Mouse (Mus musculus) liver, postnatal 0 days (tissue): Measurements from ENCODE around the gene Grm4.

Experiments
- CTCF ChIP-seq: sonication (generic); IDR thresholded peaks from 2 replicates; pipeline ENCODE4 v1.5.1; 2016; ENCODE audit warnings: antibody characterized with exemption, low read depth
- EP300 ChIP-seq: IDR thresholded peaks from 2 replicates; pipeline ENCODE4 v1.6.1; 2016; ENCODE audit warnings: antibody characterized with exemption, low read depth, mild to moderate bottlenecking

GRCm38 (mm10) chr17:27485940-27486339 is 35.3 kb downstream of the Grm4 start:
- TF ChIP-seq EP300 (no peak), CTCF (no peak)
